Mouse (Mus musculus) myocyte (in vitro differentiated cells): ENCODE data around the gene Ccdc171.

Source experiments
- CEBPB ChIP-seq: IDR thresholded peaks from 2 replicates; pipeline ENCODE4 v1.6.1; 2011; ENCODE audit warnings: mild to moderate bottlenecking, moderate library complexity; ENCODE audit not compliant: poor library complexity, insufficient read depth, severe bottlenecking
- E2F4 ChIP-seq: IDR thresholded peaks from one replicate; pipeline ENCODE4 v1.6.1; 2011; ENCODE audit warnings: mild to moderate bottlenecking, control low read depth, moderate library complexity; ENCODE audit not compliant: insufficient read depth
- MAX ChIP-seq: IDR thresholded peaks from one replicate; pipeline ENCODE4 v1.6.1; 2011; ENCODE audit warnings: low read depth, mild to moderate bottlenecking, control low read depth
- MYOG ChIP-seq, 3 experiments: IDR thresholded peaks; one replicate each; pipeline ENCODE4 v1.6.1; 2011; ENCODE audit warnings: control low read depth in 2 of 3, low read depth in 2 of 3, mild to moderate bottlenecking in 2 of 3; ENCODE audit not compliant: insufficient read length in 2 of 3, control insufficient read depth in 1 of 3, insufficient read depth in 1 of 3
- POLR2A ChIP-seq: IDR thresholded peaks from one replicate; pipeline ENCODE4 v1.6.1; 2011; ENCODE audit warnings: low read depth, mild to moderate bottlenecking, control low read depth, moderate library complexity; ENCODE audit not compliant: insufficient read length
- SRF ChIP-seq: IDR thresholded peaks from one replicate; pipeline ENCODE4 v1.6.1; 2011; ENCODE audit warnings: low read depth; ENCODE audit not compliant: control insufficient read depth, insufficient read length
- TCF12 ChIP-seq: IDR thresholded peaks from one replicate; pipeline ENCODE4 v1.6.1; 2011; ENCODE audit warnings: mild to moderate bottlenecking, control low read depth; ENCODE audit not compliant: poor library complexity, insufficient read depth, severe bottlenecking
- USF1 ChIP-seq: IDR thresholded peaks from one replicate; pipeline ENCODE4 v1.6.1; 2011; ENCODE audit warnings: low read depth, mild to moderate bottlenecking, control low read depth, moderate library complexity

- no peak for TF ChIP-seq POLR2A
- no peak for TF ChIP-seq USF1
- TF ChIP-seq SRF = no peak
- TF ChIP-seq TCF12 = no peak
- TF ChIP-seq MAX = no peak
- TF ChIP-seq CEBPB = no peak
- no peak for TF ChIP-seq E2F4
- no peak for TF ChIP-seq MYOG (IDR thresholded peaks at IDR 0.05; ENCODE audit: control insufficient read depth in 1 of 3, insufficient read depth in 1 of 3, insufficient read length in 2 of 3, low read depth in 2 of 3)
These were observed 272.6 kb downstream of the Ccdc171 start for GRCm38 (mm10) chr4:83797976-83798375.
